Mouse (Mus musculus): ENCODE measurements around the gene B4galnt3. TPM values are rescaled to one million over a fixed set of nuclear protein-coding genes. Genes with fewer than 3 reads are reported as not detected.
"Not testable (repeated sequence)": the region's sequence is repeated elsewhere in the genome, so short reads cannot be mapped to it uniquely, and the experiment has no call there.

Gene B4galnt3
- total and polyA plus RNA-seq, 2 experiments: 1.2 TPM

DNA sequence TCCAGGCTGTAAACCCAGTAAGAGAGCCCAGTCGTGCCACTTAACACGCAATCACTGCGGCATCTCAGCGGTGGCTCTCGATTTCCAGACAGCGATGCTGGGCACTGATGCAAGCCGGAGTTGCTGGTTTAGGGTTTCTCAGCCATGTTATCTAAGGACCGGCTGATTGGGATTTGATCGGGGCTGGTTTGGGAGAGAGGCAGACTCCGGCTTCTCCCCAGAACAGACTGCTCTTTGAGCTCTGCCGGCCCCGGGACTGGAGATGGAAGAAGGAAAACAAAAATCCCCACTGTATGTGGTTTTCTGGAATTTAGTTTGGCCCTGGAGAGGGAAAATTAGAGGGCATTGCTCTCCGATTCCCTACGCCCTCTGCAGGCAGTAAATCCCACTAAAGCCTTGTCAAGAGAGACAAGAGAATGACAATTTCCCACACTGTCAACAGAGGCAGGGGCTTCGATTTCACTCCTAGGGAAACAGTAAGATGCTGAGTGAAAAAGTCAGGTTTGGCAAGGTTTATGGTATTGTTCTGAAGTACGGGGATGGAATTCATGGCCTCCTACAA, 8.5 kb upstream of the B4galnt3 start:
- WGBS: 24% methylated on average over 16 of the region's 16 CpGs
- no peaks in the 10 kb centered on the region for H3K79me2 ChIP-seq (ENCODE audit: control insufficient read depth, insufficient read depth, low read length)
- H3K4me1 ChIP-seq (ENCODE audit: control insufficient read depth, insufficient read depth, low read length): no peaks in the 10 kb centered on the region; the same call in 1 of the 2 replicates
- TF ChIP-seq CTCF (IDR thresholded peaks at IDR 0.05; ENCODE audit: low read depth, low read length) (no peak), POLR2A (IDR thresholded peaks at IDR 0.05; ENCODE audit: extremely low read depth, insufficient read depth, low read length) (no peak)
- no peak for DNase-seq (ENCODE audit: extremely low read depth, low read depth, low spot score)
- peaks cover 2% of the 10 kb centered on the region; the same call in 1 of the 2 replicates for H3K27me3 ChIP-seq (ENCODE audit: control insufficient read depth, insufficient read depth, low read length)
- H3K27ac ChIP-seq (replicated peaks; ENCODE audit: insufficient read depth, low read depth, low read length): no peak overlapping the region
- H3K4me3 ChIP-seq (ENCODE audit: insufficient read depth, low read depth, low read length): no peak overlapping the region
- H3K9ac ChIP-seq (ENCODE audit: low read depth, low read length): no peak overlapping the region
- no peaks in the 10 kb centered on the region for H3K36me3 ChIP-seq (ENCODE audit: control insufficient read depth, insufficient read depth, low read length)

DNA sequence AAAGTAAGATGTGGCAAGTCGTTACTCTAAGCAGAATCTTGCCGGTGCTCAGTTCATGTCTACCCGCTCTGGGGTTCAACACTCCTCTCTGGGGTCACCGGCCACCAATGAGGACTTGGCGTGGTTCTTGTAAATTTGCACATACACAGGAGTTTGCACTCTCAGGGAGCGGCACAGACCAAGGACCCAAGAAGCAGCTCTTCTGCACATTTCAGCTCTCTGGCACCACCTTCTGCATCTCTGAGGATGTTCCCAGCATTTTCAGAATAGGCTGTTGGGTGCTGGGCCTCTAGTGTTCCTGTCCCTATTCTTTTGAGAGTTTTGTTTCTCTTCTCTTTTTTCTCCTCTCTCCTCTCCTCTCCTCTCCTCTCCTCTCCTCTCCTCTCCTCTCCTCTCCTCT, 6.8 kb upstream of the B4galnt3 start:
- H3K4me1 ChIP-seq (ENCODE audit: control insufficient read depth, insufficient read depth, low read length): no peaks in the 10 kb centered on the region; the same call in 1 of the 2 replicates
- no peak overlapping the region for H3K9ac ChIP-seq (ENCODE audit: low read depth, low read length)
- DNase-seq (ENCODE audit: extremely low read depth, low read depth, low spot score): peak; percentile 47
- no peak overlapping the region for H3K27ac ChIP-seq (replicated peaks; ENCODE audit: insufficient read depth, low read depth, low read length)
- TF ChIP-seq CTCF (IDR thresholded peaks at IDR 0.05; ENCODE audit: low read depth, low read length) (peak; percentile 60), POLR2A (IDR thresholded peaks at IDR 0.05; ENCODE audit: extremely low read depth, insufficient read depth, low read length) (no peak)
- H3K36me3 ChIP-seq (ENCODE audit: control insufficient read depth, insufficient read depth, low read length): no peaks in the 10 kb centered on the region
- 32% methylated on average over 6 of the region's 6 CpGs for WGBS
- H3K27me3 ChIP-seq (ENCODE audit: control insufficient read depth, insufficient read depth, low read length): peaks cover 2% of the 10 kb centered on the region; the same call in 1 of the 2 replicates
- no peak overlapping the region for H3K4me3 ChIP-seq (ENCODE audit: insufficient read depth, low read depth, low read length)
- H3K79me2 ChIP-seq (ENCODE audit: control insufficient read depth, insufficient read depth, low read length): no peaks in the 10 kb centered on the region

DNA sequence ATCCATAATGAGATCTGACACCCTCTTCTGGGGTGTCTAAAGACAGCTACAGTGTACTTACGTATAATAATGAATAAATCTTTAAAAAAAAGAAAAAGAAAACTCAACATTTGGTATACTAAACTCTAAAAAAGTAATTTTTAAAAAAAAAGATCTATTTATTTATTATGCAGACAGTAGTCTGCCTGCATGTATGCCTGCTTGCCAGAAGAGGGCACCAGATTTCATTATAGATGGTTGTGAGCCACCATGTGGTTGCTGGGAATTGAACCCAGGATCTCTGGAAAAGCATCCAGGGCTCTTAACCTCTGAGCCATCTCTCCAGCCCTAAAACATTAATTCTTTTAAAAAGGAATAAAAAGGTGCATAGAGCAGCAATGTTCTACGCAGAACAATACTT, 2.2 kb upstream of the B4galnt3 start:
- peaks cover 12% of the 10 kb centered on the region for H3K27me3 ChIP-seq (ENCODE audit: control insufficient read depth, insufficient read depth, low read length)
- H3K4me1 ChIP-seq (ENCODE audit: control insufficient read depth, insufficient read depth, low read length); DNase-seq (ENCODE audit: extremely low read depth, low read depth, low spot score); H3K4me3 ChIP-seq (ENCODE audit: insufficient read depth, low read depth, low read length); H3K27ac ChIP-seq (replicated peaks; ENCODE audit: insufficient read depth, low read depth, low read length); H3K9ac ChIP-seq (ENCODE audit: low read depth, low read length); H3K36me3 ChIP-seq (ENCODE audit: control insufficient read depth, insufficient read depth, low read length); H3K79me2 ChIP-seq (ENCODE audit: control insufficient read depth, insufficient read depth, low read length): not testable (repeated sequence)
- WGBS: 93% methylated on average over 2 of the region's 2 CpGs

DNA sequence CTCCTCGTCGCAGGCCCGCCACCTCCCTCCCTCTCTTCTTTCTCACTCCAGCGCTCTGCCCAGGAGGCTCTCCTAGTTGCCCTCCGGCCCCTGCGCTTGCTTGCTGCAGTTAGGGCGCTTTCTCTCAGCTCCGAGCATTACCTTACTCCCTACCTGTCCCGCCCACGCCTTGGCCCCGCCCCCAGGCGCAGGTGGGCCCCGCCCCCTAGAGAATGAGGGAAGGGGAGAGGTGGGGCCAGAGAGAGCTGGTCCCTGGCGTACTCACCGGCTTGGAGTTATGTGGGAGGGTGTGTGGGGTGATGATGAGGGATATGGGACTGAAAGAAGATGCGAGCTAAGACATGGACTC, 400 bp upstream of the B4galnt3 start:
- Histone ChIP-seq H3K27me3 (ENCODE audit: control insufficient read depth, insufficient read depth, low read length) (peaks cover 12% of the 10 kb centered on the region), H3K4me1 (ENCODE audit: control insufficient read depth, insufficient read depth, low read length) (no peaks in the 10 kb centered on the region), H3K27ac (replicated peaks; ENCODE audit: insufficient read depth, low read depth, low read length) (no peak overlapping the region), H3K4me3 (ENCODE audit: insufficient read depth, low read depth, low read length) (peak overlapping the region; percentile 66), H3K9ac (ENCODE audit: low read depth, low read length) (peak overlapping the region; percentile 42), H3K36me3 (ENCODE audit: control insufficient read depth, insufficient read depth, low read length) (no peaks in the 10 kb centered on the region), H3K79me2 (ENCODE audit: control insufficient read depth, insufficient read depth, low read length) (no peaks in the 10 kb centered on the region)
- TF ChIP-seq CTCF (IDR thresholded peaks at IDR 0.05; ENCODE audit: low read depth, low read length) (no peak), POLR2A (IDR thresholded peaks at IDR 0.05; ENCODE audit: extremely low read depth, insufficient read depth, low read length) (no peak)
- WGBS: 6% methylated on average over 16 of the region's 16 CpGs
- no peak for DNase-seq (ENCODE audit: extremely low read depth, low read depth, low spot score)

DNA sequence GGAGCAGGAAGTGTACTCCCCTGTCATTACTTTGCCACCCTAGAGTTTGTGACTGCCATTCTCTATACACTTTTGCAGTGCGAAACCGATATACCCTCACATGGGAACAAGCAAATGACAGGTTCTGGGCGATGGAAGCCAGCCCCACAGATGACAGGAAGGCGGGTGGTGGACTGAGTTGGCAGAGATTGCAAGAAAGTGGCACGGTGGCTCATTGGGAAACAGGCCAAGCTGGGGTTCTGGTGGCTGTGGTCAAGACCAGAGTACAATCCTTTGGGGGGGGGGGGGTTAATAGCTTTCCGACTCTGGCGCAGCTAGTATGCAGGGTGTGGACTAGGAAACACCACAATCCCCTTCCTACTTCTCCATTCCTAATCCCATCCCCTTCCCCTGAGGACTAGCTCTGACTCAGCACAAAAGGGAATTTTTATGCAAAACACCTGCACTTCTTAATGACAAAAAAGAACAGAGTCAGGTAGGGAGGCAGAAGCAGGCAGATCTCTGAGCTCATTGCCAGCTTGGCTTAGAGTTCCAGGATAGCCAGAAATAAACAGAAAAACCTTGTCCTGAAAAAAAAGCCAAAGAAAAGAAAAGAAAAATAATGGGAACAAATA, 2.9 kb downstream of the B4galnt3 start:
- H3K36me3 ChIP-seq (ENCODE audit: control insufficient read depth, insufficient read depth, low read length): no peaks in the 10 kb centered on the region
- no peak for TF ChIP-seq CTCF (IDR thresholded peaks at IDR 0.05; ENCODE audit: low read depth, low read length)
- TF ChIP-seq POLR2A (IDR thresholded peaks at IDR 0.05; ENCODE audit: extremely low read depth, insufficient read depth, low read length): no peak
- no peak for DNase-seq (ENCODE audit: extremely low read depth, low read depth, low spot score)
- no peak overlapping the region for H3K4me3 ChIP-seq (ENCODE audit: insufficient read depth, low read depth, low read length)
- WGBS: 83% methylated on average over 7 of the region's 7 CpGs
- H3K27me3 ChIP-seq (ENCODE audit: control insufficient read depth, insufficient read depth, low read length): peaks cover 12% of the 10 kb centered on the region
- H3K9ac ChIP-seq (ENCODE audit: low read depth, low read length): no peak overlapping the region
- no peaks in the 10 kb centered on the region for H3K79me2 ChIP-seq (ENCODE audit: control insufficient read depth, insufficient read depth, low read length)
- H3K4me1 ChIP-seq (ENCODE audit: control insufficient read depth, insufficient read depth, low read length): no peaks in the 10 kb centered on the region
- no peak overlapping the region for H3K27ac ChIP-seq (replicated peaks; ENCODE audit: insufficient read depth, low read depth, low read length)

DNA sequence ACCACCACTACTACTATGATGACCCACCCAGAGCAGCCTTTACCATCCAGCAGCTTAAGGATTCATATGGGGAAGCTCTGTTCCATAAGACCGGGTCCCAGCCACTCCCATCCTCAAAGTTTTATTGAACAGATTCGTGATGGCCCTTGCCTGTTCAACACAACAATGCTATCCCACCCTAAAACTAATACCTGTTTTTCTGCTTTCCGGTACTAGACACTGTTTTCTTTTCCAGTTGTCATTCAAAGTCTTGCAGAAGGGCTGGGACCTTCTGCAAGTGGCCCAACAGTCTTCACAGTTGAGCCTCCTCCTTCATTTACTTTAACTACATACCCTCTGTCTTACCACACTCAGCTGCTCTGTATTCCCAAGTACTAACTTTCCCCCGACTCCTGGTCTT, 4.9 kb downstream of the B4galnt3 start:
- H3K27me3 ChIP-seq (ENCODE audit: control insufficient read depth, insufficient read depth, low read length): peaks cover 9% of the 10 kb centered on the region
- H3K4me3 ChIP-seq (ENCODE audit: insufficient read depth, low read depth, low read length): no peak overlapping the region
- TF ChIP-seq CTCF (IDR thresholded peaks at IDR 0.05; ENCODE audit: low read depth, low read length): no peak
- TF ChIP-seq POLR2A (IDR thresholded peaks at IDR 0.05; ENCODE audit: extremely low read depth, insufficient read depth, low read length): no peak
- no peak overlapping the region for H3K9ac ChIP-seq (ENCODE audit: low read depth, low read length)
- no peaks in the 10 kb centered on the region for H3K36me3 ChIP-seq (ENCODE audit: control insufficient read depth, insufficient read depth, low read length)
- WGBS: 88% methylated on average over 4 of the region's 4 CpGs
- H3K4me1 ChIP-seq (ENCODE audit: control insufficient read depth, insufficient read depth, low read length): no peaks in the 10 kb centered on the region
- DNase-seq (ENCODE audit: extremely low read depth, low read depth, low spot score): no peak
- no peaks in the 10 kb centered on the region for H3K79me2 ChIP-seq (ENCODE audit: control insufficient read depth, insufficient read depth, low read length)
- H3K27ac ChIP-seq (replicated peaks; ENCODE audit: insufficient read depth, low read depth, low read length): no peak overlapping the region

Data from liver, adult 2 months (tissue).